Mouse (Mus musculus): ENCODE data around the gene Robo1. TPM values are rescaled to one million over a fixed set of nuclear protein-coding genes. Genes with fewer than 3 reads are reported as not detected.

The Robo1 gene
- polyA plus RNA-seq, 1 experiment = 0.72 TPM

DNA sequence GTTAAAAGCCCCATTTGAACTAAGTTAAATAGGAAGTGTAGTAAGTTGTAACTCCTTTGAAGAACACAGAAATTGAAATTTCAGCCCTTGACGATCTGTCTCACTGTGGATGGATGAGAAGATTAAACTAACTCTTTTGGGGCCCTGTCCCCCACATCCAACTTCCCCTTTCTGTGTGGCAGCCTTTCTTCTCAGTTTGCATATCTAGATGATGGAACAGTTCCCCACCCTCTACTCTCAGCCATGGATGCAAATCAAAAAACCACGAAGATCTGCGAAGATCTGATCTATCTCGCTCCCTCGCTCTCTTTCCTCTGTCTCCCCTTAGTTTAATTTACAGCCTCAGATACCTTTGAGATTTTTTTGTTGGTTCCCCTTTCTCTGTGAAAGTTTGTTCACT, 357.3 kb downstream of the Robo1 start:
- TF ChIP-seq CTCF (IDR thresholded peaks at IDR 0.05; ENCODE audit: low read depth, low read length) (no peak), POLR2A (IDR thresholded peaks at IDR 0.05; ENCODE audit: borderline replicate concordance, low read depth, low read length) (no peak)
- H3K4me3 ChIP-seq (ENCODE audit: insufficient read depth, low read length) = no peak overlapping the region
- H3K4me1 ChIP-seq (ENCODE audit: control insufficient read depth, insufficient read depth, low read length) = no peaks in the 10 kb centered on the region
- H3K27ac ChIP-seq (ENCODE audit: insufficient read depth, low read depth, low read length) = no peak overlapping the region

DNA sequence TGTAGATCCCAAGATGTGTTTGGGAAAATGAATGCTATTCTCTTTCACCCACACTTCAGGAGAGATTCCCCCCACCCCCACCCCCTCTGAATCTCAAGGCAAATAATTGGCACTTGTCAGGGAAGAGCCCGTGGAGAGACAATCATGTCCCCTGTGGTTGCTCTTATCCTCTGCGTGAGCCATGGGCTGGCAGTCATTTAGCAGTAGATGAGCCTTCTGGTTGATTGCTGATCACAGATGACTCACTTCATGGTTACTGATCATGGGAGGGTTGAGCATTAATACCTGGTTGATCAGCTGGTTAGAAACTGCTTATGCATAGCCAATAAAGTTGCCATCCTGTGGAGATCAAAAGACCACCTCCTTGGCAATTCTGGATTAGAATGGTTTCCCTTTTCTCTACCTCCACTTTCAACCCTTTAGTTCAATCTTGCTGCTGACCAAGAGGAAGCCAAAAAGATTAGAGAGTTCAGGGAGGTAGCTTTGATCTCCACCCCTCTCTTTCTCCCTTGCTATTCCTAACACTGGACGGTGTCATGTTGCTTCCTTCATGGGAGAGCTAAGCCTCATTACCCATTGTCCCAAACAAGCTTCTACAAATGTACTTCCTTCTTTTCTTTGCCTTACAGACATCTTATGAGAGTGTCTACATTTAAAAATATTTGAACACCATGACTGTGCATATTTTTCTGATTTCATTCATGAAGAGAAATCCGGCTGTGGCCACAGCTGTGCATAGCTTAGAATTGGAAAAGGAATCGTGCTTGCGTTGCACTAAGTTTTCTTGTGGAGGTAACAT, 362.3 kb downstream of the Robo1 start:
- no peak for TF ChIP-seq POLR2A (IDR thresholded peaks at IDR 0.05; ENCODE audit: borderline replicate concordance, low read depth, low read length)
- TF ChIP-seq CTCF (IDR thresholded peaks at IDR 0.05; ENCODE audit: low read depth, low read length) = no peak
- no peak overlapping the region for H3K27ac ChIP-seq (ENCODE audit: insufficient read depth, low read depth, low read length)

DNA sequence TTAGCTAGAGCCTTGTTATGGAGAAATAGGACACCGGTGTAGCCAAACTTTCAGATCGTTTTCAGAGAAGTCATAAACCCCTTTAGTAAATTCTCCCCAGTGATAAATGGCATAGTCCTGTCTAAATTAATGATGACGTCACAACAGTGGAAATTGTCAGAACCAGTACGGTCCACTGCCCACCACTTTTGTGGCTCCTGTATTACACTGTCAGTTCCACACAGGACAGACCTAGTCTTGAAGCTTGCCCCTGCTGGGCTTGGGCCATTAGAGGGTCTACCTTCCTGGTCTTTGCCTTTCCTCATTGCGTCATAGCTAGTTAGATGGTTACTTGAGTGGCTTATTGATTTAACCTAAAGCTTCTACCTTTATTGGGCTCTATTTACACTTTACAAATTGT, 369.1 kb downstream of the Robo1 start:
- Histone ChIP-seq H3K4me1 (ENCODE audit: control insufficient read depth, insufficient read depth, low read length) (no peaks in the 10 kb centered on the region), H3K4me3 (ENCODE audit: insufficient read depth, low read length) (no peak overlapping the region), H3K27ac (ENCODE audit: insufficient read depth, low read depth, low read length) (no peak overlapping the region)
- TF ChIP-seq POLR2A (IDR thresholded peaks at IDR 0.05; ENCODE audit: borderline replicate concordance, low read depth, low read length) = no peak
- TF ChIP-seq CTCF (IDR thresholded peaks at IDR 0.05; ENCODE audit: low read depth, low read length) = no peak

More for the DNA sequence above, 362.3 kb downstream of the Robo1 start:
- H3K4me3 ChIP-seq (ENCODE audit: insufficient read depth, low read length) = no peak overlapping the region
- H3K4me1 ChIP-seq (ENCODE audit: control insufficient read depth, insufficient read depth, low read length) = no peaks in the 10 kb centered on the region

DNA sequence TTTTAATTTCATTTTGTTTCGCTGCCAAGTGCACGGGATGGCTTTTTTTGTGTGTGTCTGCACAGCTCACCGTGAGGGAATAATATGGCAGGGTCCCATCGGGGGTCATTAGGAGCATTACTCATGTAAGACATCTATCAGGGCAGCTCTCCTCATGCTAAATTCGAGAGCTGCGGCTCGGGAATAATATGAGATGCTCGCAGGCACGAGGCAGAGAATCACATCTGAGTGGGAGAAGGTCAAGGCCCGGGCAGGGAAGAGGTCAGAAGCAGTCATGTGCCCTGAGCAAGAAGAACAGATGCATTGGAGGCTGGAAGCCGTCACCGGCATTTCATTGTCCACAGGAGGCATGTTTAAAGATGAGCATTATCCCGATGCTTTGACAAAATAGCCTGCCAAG, 370.3 kb downstream of the Robo1 start:
- no peak for TF ChIP-seq POLR2A (IDR thresholded peaks at IDR 0.05; ENCODE audit: borderline replicate concordance, low read depth, low read length)
- TF ChIP-seq CTCF (IDR thresholded peaks at IDR 0.05; ENCODE audit: low read depth, low read length) = no peak

DNA sequence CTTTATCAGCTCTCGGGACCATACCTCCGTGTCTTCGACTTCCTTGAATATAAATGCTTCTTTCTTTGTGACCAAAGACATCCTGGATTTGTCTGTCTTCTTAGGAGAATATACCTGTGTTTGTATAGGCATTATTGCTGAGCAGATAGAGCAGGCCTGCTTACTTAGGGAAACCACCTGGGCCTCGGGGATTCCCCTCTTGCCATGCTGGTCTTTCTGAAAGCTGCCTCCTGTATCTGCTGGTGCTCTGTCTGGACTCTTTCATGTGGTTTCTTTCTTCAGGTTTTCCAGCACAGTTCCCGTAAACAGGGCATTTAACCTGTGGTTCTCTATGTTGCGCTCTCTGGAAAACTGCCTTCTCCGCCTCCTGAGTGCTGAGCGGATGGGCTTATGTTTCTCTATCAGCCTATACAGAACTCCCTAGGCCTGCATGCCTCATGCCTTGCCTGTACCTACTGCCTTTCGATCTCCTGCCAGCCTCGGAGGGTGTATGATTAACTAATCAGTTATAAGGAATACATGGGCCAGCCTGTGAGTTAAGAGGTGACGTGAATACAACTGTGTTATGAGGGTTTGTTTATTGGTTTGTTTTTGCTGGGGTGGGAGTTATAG, 370.9 kb downstream of the Robo1 start:
- TF ChIP-seq POLR2A (IDR thresholded peaks at IDR 0.05; ENCODE audit: borderline replicate concordance, low read depth, low read length) (no peak), CTCF (IDR thresholded peaks at IDR 0.05; ENCODE audit: low read depth, low read length) (no peak)
- no peak overlapping the region for H3K27ac ChIP-seq (ENCODE audit: insufficient read depth, low read depth, low read length)
- no peak overlapping the region for H3K4me3 ChIP-seq (ENCODE audit: insufficient read depth, low read length)
- H3K4me1 ChIP-seq (ENCODE audit: control insufficient read depth, insufficient read depth, low read length) = no peaks in the 10 kb centered on the region

More for the DNA sequence above, 370.3 kb downstream of the Robo1 start:
- Histone ChIP-seq H3K4me1 (ENCODE audit: control insufficient read depth, insufficient read depth, low read length) (no peaks in the 10 kb centered on the region), H3K27ac (ENCODE audit: insufficient read depth, low read depth, low read length) (no peak overlapping the region), H3K4me3 (ENCODE audit: insufficient read depth, low read length) (no peak overlapping the region)

DNA sequence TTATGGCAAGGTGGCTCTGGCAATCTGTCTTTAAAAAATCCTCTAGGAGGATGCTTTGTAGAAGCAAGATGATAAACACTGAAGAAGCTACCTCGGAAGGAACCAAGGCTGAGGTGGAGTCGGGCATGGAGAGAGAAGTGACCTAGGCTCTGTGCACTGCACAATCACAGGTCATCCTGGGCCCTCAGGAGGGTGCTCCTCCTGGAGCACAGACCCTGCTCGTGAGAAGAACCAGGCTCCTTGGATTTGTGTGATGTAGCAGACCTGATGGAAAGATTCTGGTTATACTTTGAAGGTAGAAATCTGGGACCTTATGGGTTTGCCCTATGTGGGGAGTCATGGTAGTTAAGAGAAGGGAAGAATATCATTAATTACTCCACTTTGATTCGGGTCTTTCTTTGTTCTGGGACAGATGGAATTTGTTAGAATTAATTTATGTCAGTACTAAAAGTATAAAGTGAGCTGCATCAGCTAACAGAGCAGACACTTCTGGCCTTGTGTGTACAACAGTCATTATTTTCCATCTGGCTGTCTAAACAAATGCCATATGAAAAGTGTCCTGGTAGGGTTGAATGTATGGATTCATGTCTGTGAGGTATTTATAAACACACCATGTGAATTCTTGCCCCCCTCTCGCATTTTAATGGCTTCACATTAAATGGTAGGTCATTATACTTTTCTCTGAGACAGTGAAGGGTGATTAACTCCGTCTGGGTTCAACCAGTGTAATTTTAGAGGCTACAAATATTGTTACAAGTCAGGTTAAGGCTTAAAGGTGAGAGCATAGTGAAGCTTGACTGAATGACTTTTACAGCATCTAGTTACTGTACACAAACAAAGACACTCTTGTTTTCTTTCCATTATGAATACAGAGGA, 377.7 kb downstream of the Robo1 start:
- no peak overlapping the region for H3K27ac ChIP-seq (ENCODE audit: insufficient read depth, low read depth, low read length)
- H3K4me1 ChIP-seq (ENCODE audit: control insufficient read depth, insufficient read depth, low read length) = no peaks in the 10 kb centered on the region
- no peak for TF ChIP-seq CTCF (IDR thresholded peaks at IDR 0.05; ENCODE audit: low read depth, low read length)
- no peak for TF ChIP-seq POLR2A (IDR thresholded peaks at IDR 0.05; ENCODE audit: borderline replicate concordance, low read depth, low read length)
- H3K4me3 ChIP-seq (ENCODE audit: insufficient read depth, low read length) = no peak overlapping the region

DNA sequence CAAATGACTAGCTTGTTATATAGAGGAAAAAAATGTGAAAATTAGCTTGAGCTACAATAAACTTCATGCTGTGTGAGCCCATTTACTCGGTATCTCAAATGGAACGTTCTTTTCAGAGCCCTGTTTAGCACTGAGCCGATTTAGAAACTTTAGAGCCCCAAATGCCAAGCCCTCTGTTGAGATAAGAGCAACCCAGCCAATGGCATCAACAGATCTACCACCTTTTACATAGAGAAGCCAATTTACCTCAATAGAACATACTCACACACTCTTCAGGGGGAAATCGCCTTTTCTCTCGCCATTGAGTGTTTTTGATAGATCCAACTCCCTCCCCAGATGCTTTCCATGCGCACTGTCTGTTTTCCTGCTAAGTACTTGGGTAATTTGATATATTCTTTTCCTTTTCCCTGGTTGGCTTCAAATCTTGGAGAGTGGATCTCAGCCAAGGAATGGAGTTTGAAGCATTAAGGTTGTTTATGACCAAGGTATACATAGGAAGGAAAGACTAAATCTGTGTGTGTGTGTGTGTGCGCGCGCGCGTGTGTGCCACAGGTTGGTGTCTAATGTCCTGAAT, 378.5 kb downstream of the Robo1 start:
- H3K4me3 ChIP-seq (ENCODE audit: insufficient read depth, low read length) = no peak overlapping the region
- H3K4me1 ChIP-seq (ENCODE audit: control insufficient read depth, insufficient read depth, low read length) = no peaks in the 10 kb centered on the region
- no peak overlapping the region for H3K27ac ChIP-seq (ENCODE audit: insufficient read depth, low read depth, low read length)
- TF ChIP-seq POLR2A (IDR thresholded peaks at IDR 0.05; ENCODE audit: borderline replicate concordance, low read depth, low read length) = no peak
- TF ChIP-seq CTCF (IDR thresholded peaks at IDR 0.05; ENCODE audit: low read depth, low read length) = no peak

DNA sequence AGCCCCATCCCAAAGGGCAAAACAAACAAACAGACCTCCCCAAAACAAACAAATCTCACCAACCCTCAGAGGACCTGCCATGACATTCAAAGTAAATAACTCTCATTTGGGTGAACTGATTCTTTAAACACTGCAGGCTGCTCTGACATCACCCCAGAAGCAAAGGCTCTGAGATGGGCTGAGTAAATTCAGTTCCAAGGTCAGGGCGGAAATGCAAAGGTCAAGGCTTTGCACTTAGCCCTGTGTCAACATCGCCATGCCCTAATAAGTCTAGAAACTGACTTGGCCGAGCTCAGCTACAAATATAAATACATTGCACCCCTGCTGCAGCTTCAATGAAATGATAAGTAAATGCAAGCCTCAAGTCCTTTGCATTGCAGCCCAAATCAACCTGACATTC, 379.5 kb downstream of the Robo1 start:
- no peaks in the 10 kb centered on the region for H3K4me1 ChIP-seq (ENCODE audit: control insufficient read depth, insufficient read depth, low read length)
- no peak overlapping the region for H3K4me3 ChIP-seq (ENCODE audit: insufficient read depth, low read length)
- no peak overlapping the region for H3K27ac ChIP-seq (ENCODE audit: insufficient read depth, low read depth, low read length)
- TF ChIP-seq CTCF (IDR thresholded peaks at IDR 0.05; ENCODE audit: low read depth, low read length) (no peak), POLR2A (IDR thresholded peaks at IDR 0.05; ENCODE audit: borderline replicate concordance, low read depth, low read length) (no peak)

DNA sequence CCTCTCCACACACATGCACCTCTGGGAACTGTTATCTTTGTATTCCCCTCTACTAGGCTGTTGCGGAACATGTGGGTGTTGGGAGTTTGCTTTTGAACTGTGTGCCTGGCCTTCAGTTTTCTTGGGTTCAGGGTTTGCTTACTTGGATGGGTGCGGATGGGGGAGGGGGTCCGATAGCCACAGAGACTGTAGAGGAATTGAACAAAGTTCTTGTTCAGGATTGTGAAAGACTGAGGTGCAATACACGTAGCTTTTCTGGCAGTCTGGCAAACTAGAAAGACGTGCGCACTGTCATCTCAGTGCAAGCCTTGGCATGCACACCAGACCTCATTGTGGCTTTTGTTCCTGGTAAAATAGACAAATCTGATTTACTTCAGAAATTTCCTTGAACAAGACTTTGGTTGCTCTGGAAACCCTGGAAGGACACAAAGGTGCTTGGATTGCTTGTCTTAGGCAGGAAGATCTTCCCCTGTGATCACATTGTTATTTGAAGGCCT, 380.1 kb downstream of the Robo1 start:
- no peak overlapping the region for H3K27ac ChIP-seq (ENCODE audit: insufficient read depth, low read depth, low read length)
- TF ChIP-seq CTCF (IDR thresholded peaks at IDR 0.05; ENCODE audit: low read depth, low read length) = no peak
- no peak for TF ChIP-seq POLR2A (IDR thresholded peaks at IDR 0.05; ENCODE audit: borderline replicate concordance, low read depth, low read length)
- no peak overlapping the region for H3K4me3 ChIP-seq (ENCODE audit: insufficient read depth, low read length)
- H3K4me1 ChIP-seq (ENCODE audit: control insufficient read depth, insufficient read depth, low read length) = no peaks in the 10 kb centered on the region
